Mouse (Mus musculus) heart, embryonic 10.5 days (tissue): ENCODE data around the gene Epn2. TPM values are rescaled to one million over a fixed set of nuclear protein-coding genes. Genes with fewer than 3 reads are reported as not detected.
A peak's percentile ranks its signal among the peaks of the same experiment; 100 is the strongest.

ENCODE experiments used
- DNase-seq: peaks from one replicate; pipeline ENCODE4 v3.0.0-alpha.2; 2017; ENCODE audit warnings: low spot score
- H3K27ac ChIP-seq: fragments of 300-500 bp; sonication (generic); 2 replicates; pipeline ENCODE4 v1.5.1; 2016; ENCODE audit warnings: mild to moderate bottlenecking
- H3K27me3 ChIP-seq: fragments of 300-500 bp; sonication (generic); 2 replicates; pipeline ENCODE4 v1.6.1; 2016; ENCODE audit warnings: mild to moderate bottlenecking; ENCODE audit not compliant: poor library complexity, insufficient read depth, severe bottlenecking
- H3K36me3 ChIP-seq: fragments of 300-500 bp; sonication (generic); 2 replicates; pipeline ENCODE4 v1.6.1; 2016; ENCODE audit warnings: mild to moderate bottlenecking, moderate library complexity
- H3K4me1 ChIP-seq: fragments of 300-500 bp; sonication (generic); 2 replicates; pipeline ENCODE4 v1.6.1; 2016; ENCODE audit warnings: mild to moderate bottlenecking
- H3K4me3 ChIP-seq: fragments of 300-500 bp; sonication (generic); 2 replicates; pipeline ENCODE4 v1.5.1; 2016; ENCODE audit warnings: mild to moderate bottlenecking, moderate library complexity
- H3K9me3 ChIP-seq: fragments of 300-500 bp; sonication (generic); 2 replicates; pipeline ENCODE4 v1.6.1; 2016; ENCODE audit warnings: mild to moderate bottlenecking, moderate library complexity
- WGBS: fragments of 180-500 bp; shearing (Covaris S2); methylation state at CpG from one replicate; pipeline ENCODE4 v1.1.7; 2016; 5-methylcytosine and 5-hydroxymethylcytosine counted together
- polyA plus RNA-seq: library from polyadenylated mRNA; unstranded; fragments of >200 nt; fragmentation: Nextera tagmentation; extraction: Ambion mirVana; gene quantifications from 2 replicates; pipeline ENCODE4 v1.2.1, GENCODE M21; 2016

Epn2 gene
- polyA plus RNA-seq, 1 experiment from 2014 or later = 22.9 TPM

DNA sequence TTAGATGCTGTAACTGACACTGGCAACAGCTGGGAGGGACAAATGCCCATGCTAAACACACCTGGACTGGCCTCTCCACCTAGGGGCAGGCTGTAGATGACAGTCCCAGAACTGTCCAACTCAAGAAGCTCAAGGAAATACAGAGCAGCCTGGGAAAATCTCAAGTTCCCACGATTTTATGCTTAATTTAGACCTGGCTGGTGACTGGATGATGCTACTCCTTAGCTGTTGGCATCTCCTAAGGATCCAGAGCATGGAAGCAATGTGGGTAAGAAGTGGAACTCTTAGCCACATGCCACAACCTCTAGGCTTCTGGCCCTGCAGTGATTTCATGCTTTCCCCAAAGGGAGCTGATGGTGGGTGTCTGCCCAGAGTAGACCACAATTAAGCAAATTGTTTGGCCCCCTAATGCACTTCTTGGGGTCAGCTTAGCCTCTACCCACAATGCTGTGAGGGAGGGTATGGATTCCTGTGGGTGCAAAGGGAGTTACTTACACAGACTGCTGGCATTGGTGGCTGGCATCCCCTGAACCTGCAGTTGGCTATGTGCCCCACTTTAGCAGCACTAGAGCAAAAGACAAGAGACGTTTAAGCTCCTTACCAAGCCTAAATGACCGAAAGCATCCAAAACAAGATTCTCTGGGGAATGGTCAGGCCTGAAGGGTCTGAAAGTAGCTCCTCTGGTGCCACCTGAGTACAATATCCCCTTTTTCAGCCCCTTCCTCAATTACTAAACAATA lies 26.3 kb downstream of the Epn2 start:
- 82% methylated on average over 3 of the region's 3 CpGs for WGBS

DNA sequence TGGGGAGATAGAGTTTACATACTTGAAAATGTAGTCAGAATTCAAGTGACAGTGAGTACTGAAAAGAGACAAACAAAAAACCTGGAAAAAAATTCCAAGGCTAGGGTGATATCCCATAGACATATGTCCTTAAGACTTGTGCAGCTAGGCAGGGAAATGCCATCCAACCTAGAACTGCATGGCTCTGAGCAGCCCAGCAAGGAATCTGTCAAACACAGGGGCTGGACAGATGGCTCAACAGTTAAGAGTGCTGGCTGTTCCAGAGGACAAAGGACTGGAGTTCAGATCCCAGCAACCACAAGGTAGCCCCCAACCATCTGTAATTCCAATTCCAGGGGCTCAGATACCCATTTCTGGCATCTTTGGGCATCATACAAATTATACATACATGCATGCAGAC lies 28.9 kb downstream of the Epn2 start:
- Histone ChIP-seq H3K9me3 (no peaks in the 10 kb centered on the region), H3K36me3 (peaks cover 18% of the 10 kb centered on the region), H3K4me3 (no peak overlapping the region), H3K4me1 (0 out of 2 replicates have a peak, but pooled peaks cover 6% of the 10 kb centered on the region), H3K27me3 (no peaks in the 10 kb centered on the region), H3K27ac (no peak overlapping the region)
- no peak for DNase-seq

More for the DNA sequence above, 26.3 kb downstream of the Epn2 start:
- DNase-seq = no peak
- H3K9me3 ChIP-seq = no peaks in the 10 kb centered on the region
- H3K27me3 ChIP-seq = no peaks in the 10 kb centered on the region
- peaks cover 10% of the 10 kb centered on the region; the same call in 1 of the 2 replicates for H3K4me1 ChIP-seq
- no peak overlapping the region for H3K27ac ChIP-seq
- no peak overlapping the region for H3K4me3 ChIP-seq
- 0 out of 2 replicates have a peak, but pooled peaks cover 4% of the 10 kb centered on the region for H3K36me3 ChIP-seq

DNA sequence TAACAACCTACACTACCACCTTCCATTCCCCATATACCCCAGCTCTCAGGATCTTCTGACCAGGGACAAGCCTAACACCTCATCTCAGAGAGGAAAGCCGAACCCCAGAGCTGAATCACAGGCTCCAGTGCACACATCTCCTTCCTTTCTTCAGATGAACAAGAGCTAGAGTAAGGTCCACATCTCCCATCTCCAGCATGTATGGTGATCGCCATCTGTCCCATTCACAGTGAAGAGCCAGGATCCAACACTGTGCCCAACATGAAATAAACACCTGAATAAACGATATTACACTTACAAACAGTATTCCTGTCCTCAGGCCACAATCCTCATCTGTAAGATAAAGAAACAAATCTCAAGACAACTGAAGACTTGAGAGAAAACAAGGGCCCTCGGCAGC lies 31.8 kb downstream of the Epn2 start:
- H3K4me3 ChIP-seq = no peak overlapping the region
- 0 out of 2 replicates have a peak, but pooled peaks cover 2% of the 10 kb centered on the region for H3K4me1 ChIP-seq
- no peak overlapping the region for H3K27ac ChIP-seq
- H3K36me3 ChIP-seq = peaks cover 29% of the 10 kb centered on the region
- DNase-seq = no peak
- 86% methylated on average over 4 of the region's 4 CpGs for WGBS
- H3K27me3 ChIP-seq = no peaks in the 10 kb centered on the region
- no peaks in the 10 kb centered on the region for H3K9me3 ChIP-seq

DNA sequence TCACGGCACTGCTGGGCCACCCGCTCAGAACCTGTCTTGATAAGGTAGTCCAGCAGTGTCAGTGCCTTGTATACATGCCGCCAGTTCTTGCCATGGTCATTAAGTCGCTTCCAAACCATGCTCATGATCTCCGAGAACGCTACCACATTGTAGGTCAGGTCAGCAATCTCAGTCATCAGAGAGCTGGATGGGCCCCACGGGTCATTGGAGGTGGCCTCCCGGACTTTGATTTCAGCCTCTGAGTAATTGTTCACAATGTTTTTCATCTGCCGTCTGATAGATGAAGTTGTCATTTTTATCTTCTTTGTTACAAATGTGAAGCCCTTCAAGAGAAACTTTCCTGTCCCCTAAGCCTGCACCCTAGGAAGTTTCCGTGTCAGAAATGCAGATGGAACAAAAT lies 33.0 kb downstream of the Epn2 start:
- no peak overlapping the region for H3K27ac ChIP-seq
- no peaks in the 10 kb centered on the region for H3K27me3 ChIP-seq
- H3K4me3 ChIP-seq = no peak overlapping the region
- H3K36me3 ChIP-seq = peaks cover 36% of the 10 kb centered on the region
- no peaks in the 10 kb centered on the region for H3K9me3 ChIP-seq
- H3K4me1 ChIP-seq = peaks cover 10% of the 10 kb centered on the region
- whole genome bisulfite sequencing = 88% methylated on average over 10 of the region's 10 CpGs
- no peak for DNase-seq

DNA sequence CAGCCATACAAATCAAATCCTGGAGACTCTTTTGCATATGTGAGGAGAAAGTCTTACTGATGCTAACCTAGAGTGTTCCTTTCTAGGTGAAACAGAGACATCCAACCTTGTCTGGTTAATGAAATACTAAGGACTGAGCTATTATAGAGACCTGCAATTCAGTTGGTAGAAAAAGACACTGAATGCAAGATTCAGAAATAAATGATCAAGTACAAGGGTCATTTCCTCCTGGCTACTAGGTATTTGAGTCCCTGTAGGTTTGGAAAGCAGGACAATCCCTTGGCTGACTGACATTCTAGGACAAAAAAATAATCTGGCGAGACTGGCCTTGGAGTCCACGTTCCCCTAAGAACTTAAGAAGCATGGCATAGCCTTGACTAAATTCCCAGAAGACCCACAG lies 33.9 kb downstream of the Epn2 start:
- Histone ChIP-seq H3K4me1 (peaks cover 19% of the 10 kb centered on the region), H3K4me3 (no peak overlapping the region), H3K27me3 (no peaks in the 10 kb centered on the region), H3K36me3 (peaks cover 37% of the 10 kb centered on the region), H3K27ac (no peak overlapping the region), H3K9me3 (no peaks in the 10 kb centered on the region)
- 90% methylated on average over 2 of the region's 2 CpGs for WGBS
- no peak for DNase-seq

DNA sequence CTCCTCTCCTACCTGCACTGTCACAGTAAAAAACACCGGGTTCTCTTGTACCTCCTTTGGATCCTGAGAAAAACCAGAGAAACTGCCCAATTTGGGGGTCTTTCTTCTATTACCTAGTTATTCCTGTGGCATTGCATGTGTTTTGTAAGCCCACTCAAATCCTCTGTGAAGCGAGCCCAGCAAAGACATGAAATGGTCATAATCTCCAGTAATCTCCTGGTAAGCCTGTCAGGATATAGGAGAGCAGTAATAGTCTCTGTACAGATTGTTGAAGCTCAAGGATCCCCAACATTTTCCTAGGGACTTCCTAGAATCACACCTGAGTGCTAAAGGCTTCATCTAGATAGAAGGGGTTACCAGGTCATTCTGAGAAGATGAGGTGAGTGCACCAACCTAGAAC lies 38.4 kb downstream of the Epn2 start:
- Histone ChIP-seq H3K9me3 (no peaks in the 10 kb centered on the region), H3K27me3 (no peaks in the 10 kb centered on the region), H3K36me3 (peaks cover 41% of the 10 kb centered on the region), H3K27ac (no peak overlapping the region), H3K4me1 (peaks cover 24% of the 10 kb centered on the region), H3K4me3 (no peak overlapping the region)
- no peak for DNase-seq
- WGBS = 82% methylated on average over 2 of the region's 2 CpGs

DNA sequence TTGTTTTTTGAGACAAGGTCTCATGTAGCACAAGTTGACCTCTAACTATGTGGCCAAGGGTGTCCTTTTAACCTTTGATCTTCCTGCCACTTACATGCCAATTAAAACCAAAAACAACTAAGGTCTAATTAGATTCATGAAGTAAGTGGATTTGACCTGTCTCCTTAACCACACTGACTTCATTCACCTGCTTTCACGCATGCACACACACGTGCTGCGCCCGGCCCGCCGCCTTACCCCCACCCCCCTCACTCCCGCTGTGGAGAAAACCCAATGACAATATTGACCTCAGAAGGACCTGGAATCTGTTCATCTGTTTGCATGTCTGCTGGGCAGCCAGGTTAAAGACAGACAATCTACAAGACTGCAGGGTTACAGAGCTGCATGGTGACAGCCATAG lies 38.8 kb downstream of the Epn2 start:
- DNase-seq = no peak
- H3K27ac ChIP-seq = no peak overlapping the region
- H3K4me1 ChIP-seq = peaks cover 24% of the 10 kb centered on the region
- peaks cover 36% of the 10 kb centered on the region for H3K36me3 ChIP-seq
- H3K27me3 ChIP-seq = no peaks in the 10 kb centered on the region
- H3K4me3 ChIP-seq = no peak overlapping the region
- no peaks in the 10 kb centered on the region for H3K9me3 ChIP-seq
- 90% methylated on average over 7 of the region's 7 CpGs for WGBS

DNA sequence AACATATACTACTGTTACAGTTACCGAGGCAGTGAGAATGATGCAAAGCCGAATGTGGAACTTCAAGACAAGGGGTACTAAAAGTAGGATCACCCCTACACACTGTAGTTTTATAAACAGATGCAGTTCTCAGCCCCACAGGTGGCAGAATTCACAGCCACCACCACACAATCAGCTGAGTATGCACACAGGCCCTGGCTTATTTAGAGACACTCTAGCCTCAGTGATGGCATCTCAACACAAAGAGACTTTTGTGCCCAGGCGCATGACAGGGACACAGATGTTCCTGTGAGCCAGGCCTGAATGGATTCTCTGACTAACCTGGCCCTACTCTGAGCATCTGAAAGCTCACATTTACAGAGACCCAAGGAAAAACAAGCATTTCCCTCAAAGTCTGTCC lies 42.1 kb downstream of the Epn2 start:
- 74% methylated on average over 3 of the region's 3 CpGs for WGBS
- Histone ChIP-seq H3K9me3 (no peaks in the 10 kb centered on the region), H3K4me3 (no peak overlapping the region)

DNA sequence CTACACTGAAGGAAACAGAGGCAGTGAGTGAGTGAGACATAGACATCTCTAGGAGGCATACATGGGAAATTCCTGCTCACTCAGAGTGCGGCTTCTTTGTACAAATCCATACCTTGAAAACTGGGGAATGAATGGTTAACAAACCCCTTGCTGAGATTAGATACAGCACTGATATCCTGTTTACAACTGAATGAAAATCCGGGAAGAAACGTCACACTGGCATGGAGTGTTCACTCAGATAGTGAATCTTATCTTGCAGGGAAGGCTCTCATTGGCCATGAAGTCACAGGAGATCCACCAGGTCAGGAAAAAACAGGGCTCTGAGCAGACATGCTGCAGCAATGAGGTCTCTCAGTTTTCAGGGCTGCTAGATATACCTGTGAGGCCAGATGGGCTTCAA lies 42.5 kb downstream of the Epn2 start:
- no peak for DNase-seq
- H3K36me3 ChIP-seq = peaks cover 35% of the 10 kb centered on the region
- no peaks in the 10 kb centered on the region for H3K27me3 ChIP-seq
- no peak overlapping the region for H3K4me3 ChIP-seq
- 46% methylated on average over 3 of the region's 3 CpGs for WGBS
- no peak overlapping the region for H3K27ac ChIP-seq
- H3K4me1 ChIP-seq = peaks cover 19% of the 10 kb centered on the region
- H3K9me3 ChIP-seq = no peaks in the 10 kb centered on the region

More for the DNA sequence above, 42.1 kb downstream of the Epn2 start:
- Histone ChIP-seq H3K4me1 (peaks cover 22% of the 10 kb centered on the region), H3K27ac (no peak overlapping the region), H3K36me3 (peaks cover 36% of the 10 kb centered on the region), H3K27me3 (no peaks in the 10 kb centered on the region)
- no peak for DNase-seq

DNA sequence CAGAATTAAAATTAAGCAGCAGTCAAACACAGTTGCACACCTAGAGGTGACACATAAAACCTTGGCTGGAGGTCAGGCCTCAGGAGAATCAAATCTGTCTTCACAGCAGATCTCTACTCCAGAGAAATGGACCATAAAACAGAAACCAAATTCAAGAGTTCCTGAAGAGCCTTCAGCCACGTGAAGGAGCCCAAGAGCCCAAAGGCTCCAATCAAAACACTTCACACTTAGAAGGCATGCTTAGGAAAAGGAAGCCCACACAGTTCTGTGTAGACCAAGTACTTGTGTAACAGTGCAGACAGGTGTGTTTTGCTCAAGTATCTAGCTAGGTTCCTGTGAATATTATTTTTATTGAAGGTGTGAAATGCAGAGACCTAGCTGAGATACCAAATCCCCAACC lies 44.0 kb downstream of the Epn2 start:
- 59% methylated on average over 1 of the region's 1 CpGs for WGBS
- H3K4me3 ChIP-seq = no peak overlapping the region
- H3K27me3 ChIP-seq = no peaks in the 10 kb centered on the region
- H3K4me1 ChIP-seq = peaks cover 5% of the 10 kb centered on the region; the same call in 1 of the 2 replicates
- peaks cover 35% of the 10 kb centered on the region for H3K36me3 ChIP-seq
- H3K27ac ChIP-seq = no peak overlapping the region
- no peak for DNase-seq
- H3K9me3 ChIP-seq = no peaks in the 10 kb centered on the region

DNA sequence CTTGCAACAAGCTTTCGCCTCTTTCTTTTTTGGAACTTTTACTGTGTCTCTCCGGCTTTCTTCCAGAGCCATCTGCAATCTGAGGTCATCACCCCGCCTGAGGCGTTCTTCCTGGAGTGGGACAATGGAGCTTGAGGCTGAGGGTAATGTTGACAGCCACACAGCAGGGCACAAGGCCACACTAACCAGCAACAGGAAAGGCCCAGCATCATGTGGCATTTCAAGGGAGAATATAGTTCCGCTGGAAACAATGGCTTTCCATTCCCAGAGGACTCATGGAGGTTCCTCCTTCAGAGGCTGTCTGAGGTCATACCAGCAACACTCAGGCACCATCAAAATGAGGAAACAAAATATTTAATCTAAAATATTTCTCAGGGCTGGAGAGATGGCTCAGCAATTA lies 45.9 kb downstream of the Epn2 start:
- 66% methylated on average over 5 of the region's 5 CpGs for WGBS
- peaks cover 4% of the 10 kb centered on the region; the same call in 1 of the 2 replicates for H3K4me1 ChIP-seq
- H3K4me3 ChIP-seq = no peak overlapping the region
- peak overlapping the region; percentile 38; the same call in 1 of the 2 replicates for H3K27ac ChIP-seq
- no peak for DNase-seq
- no peaks in the 10 kb centered on the region for H3K9me3 ChIP-seq
- H3K36me3 ChIP-seq = peaks cover 37% of the 10 kb centered on the region
- H3K27me3 ChIP-seq = no peaks in the 10 kb centered on the region

DNA sequence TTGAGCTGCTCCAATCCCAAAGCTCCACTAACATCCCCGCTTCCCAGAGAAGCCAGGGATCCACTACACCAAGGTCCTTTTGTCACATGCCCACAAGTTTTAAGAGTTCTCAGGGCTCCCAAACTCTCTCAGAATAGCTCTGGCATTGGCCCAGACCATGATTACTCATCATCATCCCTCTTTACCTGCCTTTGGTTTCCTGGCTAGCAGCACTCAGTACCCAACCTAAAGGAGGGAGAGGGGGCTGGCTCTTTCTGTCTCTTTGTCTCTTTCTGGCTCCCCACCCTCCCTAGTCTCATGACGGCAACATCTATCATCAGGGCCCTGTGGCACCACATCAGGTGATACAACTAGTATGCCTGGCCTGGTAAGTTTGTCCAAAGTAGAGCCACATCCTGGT lies 46.7 kb downstream of the Epn2 start:
- H3K27me3 ChIP-seq = no peaks in the 10 kb centered on the region
- no peak for DNase-seq
- H3K36me3 ChIP-seq = peaks cover 40% of the 10 kb centered on the region
- no peaks in the 10 kb centered on the region for H3K9me3 ChIP-seq
- WGBS = 83% methylated on average over 2 of the region's 2 CpGs
- H3K4me1 ChIP-seq = peaks cover 4% of the 10 kb centered on the region; the same call in 1 of the 2 replicates
- H3K27ac ChIP-seq = peak overlapping the region; percentile 38; the same call in 1 of the 2 replicates
- H3K4me3 ChIP-seq = no peak overlapping the region

DNA sequence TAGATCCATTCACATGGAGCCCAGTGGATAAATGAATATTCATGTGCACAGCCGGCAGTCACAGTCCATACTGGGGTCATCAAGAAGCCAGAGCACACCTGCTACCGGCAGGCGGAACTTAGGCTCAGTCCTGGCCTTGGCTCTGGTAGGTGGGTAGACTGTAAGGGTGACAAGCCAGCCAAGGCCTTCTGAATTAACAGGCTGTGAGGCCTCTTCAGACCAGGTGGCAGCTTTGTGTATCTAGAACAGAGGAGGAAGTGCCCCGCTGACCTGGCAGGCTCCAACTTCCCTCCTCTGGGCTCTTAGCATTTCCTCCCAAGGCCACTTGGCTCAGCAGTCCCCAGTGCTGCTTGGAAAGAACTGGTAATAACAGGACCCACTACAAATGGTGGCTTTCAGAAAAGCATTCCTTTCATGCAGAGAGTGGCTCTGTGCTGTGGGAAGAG lies 50.2 kb downstream of the Epn2 start:
- DNase-seq = no peak
- Histone ChIP-seq H3K36me3 (peaks cover 37% of the 10 kb centered on the region), H3K9me3 (no peaks in the 10 kb centered on the region), H3K4me3 (no peak overlapping the region), H3K27ac (no peak overlapping the region), H3K4me1 (peaks cover 7% of the 10 kb centered on the region; the same call in 1 of the 2 replicates), H3K27me3 (no peaks in the 10 kb centered on the region)
- WGBS = 60% methylated on average over 4 of the region's 4 CpGs
